Mouse (Mus musculus): ENCODE measurements around the gene Gm340. TPM values are rescaled to one million over a fixed set of nuclear protein-coding genes. Genes with fewer than 3 reads are reported as not detected.

Gene Gm340
- 16.7 and 17.3 TPM in 2 replicates for total RNA-seq (2017)

DNA sequence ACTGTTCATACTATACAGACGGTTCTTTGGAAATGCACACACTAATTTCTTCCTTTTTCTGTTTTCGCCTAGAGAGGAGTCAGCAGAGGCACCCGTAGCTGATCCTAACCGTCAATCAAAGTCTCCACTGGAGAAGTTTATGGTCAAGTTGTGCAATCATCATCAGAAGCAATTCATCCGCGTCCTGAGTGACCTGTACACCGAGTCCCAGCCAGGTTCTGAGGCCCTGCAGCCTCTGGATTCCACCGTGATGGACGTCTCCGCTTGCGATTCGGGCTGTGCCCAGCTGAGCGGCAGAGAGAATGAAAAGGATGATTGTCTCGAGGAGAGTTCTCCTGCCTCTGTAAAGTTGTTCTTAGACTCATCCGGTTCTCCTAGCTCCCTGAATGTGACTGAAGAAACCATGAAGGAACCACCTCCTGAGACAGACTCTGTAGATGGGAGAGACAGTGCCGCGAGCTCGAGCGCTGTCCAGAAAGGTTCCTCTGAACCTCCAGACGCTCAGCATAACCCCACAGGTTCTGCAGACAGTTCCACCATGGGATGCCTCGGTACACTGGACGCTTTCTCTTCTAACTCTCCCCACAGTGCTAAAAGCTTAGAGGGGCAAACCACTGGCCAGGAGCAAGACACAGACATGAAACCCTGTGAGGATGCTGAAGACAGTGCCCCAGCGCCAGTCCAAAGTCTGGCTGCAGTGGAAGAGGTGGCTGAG lies at the start of gene Gm340:
TSS of gene Gm340 (plus strand) at position 665 of the 715 bp plus-strand sequence.
- no peak for ATAC-seq (replicated peaks in 1 of 2; ENCODE audit: insufficient read depth in 1 of 2, low FRiP score in 2 of 2, low TSS enrichment in 1 of 2, low read depth in 1 of 2, poor library complexity in 2 of 2, severe bottlenecking in 2 of 2)

DNA sequence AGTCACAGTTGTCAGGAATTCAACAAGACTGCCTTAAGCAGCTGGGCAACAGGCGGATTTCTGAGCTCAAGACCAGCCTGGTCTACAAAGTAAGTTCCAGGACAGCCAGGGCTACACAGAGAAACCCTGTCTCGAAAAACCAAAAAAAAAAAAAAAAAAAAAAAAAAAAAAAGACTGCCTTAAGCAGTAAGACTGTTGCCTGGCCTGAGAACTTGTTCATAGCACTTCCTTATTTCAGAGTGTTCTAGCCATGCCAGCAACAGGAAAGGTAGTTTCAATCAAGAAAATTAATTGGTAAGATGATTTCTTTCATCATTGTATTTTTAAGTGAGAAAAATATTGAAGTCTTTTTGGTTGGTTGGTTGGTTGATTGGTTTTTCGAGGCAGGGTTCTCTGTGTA lies 48.1 kb upstream of the Gm340 start:
- ATAC-seq (replicated peaks in 1 of 2; ENCODE audit: insufficient read depth in 1 of 2, low FRiP score in 2 of 2, low TSS enrichment in 1 of 2, low read depth in 1 of 2, poor library complexity in 2 of 2, severe bottlenecking in 2 of 2) = no peak

DNA sequence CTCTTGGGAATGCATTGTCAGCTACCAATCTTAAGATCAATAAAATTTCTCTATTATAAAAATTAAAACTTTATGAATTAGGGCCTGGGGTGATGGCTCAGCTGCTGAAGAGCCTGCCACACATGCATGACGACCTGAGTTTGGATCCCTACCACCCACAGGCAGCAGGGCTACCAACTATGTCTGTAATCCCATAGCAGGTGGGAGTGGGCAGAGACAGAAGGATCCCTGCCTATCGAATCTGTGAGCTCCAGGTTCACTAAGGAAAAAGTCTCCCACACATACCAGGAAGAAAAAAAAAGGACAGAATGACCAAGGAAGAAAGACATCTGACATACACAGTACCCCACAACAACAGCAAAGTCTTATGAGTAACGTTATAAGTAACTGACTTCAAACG lies 25.2 kb upstream of the Gm340 start:
- ATAC-seq (replicated peaks in 1 of 2; ENCODE audit: insufficient read depth in 1 of 2, low FRiP score in 2 of 2, low TSS enrichment in 1 of 2, low read depth in 1 of 2, poor library complexity in 2 of 2, severe bottlenecking in 2 of 2) = no peak

DNA sequence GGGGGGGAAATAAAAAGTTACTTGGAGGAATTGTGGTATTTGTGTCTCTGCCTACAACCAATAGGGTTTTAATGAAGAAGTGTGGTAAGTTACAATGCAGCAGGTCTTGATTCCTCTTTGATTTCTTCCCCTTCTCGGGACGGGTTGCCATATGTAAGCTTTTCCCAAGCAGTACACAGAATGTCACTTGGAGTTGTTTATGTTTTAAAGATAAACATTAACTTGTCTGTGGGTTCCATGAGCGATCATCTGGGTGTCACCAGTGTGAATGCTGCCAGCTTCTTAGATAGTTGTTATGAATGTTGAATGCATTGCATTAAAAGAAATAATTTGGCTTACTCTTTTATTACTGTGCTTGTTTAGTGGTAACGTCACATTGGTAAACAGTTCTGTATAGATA lies 24.7 kb upstream of the Gm340 start:
- no peak for ATAC-seq (replicated peaks in 1 of 2; ENCODE audit: insufficient read depth in 1 of 2, low FRiP score in 2 of 2, low TSS enrichment in 1 of 2, low read depth in 1 of 2, poor library complexity in 2 of 2, severe bottlenecking in 2 of 2)

GRCm38 (mm10) chr19:41558891-41559486 lies 23.2 kb upstream of the Gm340 start:
- no peak for ATAC-seq (replicated peaks in 1 of 2; ENCODE audit: insufficient read depth in 1 of 2, low FRiP score in 2 of 2, low TSS enrichment in 1 of 2, low read depth in 1 of 2, poor library complexity in 2 of 2, severe bottlenecking in 2 of 2)

- no peak for ATAC-seq (replicated peaks in 1 of 2; ENCODE audit: insufficient read depth in 1 of 2, low FRiP score in 2 of 2, low TSS enrichment in 1 of 2, low read depth in 1 of 2, poor library complexity in 2 of 2, severe bottlenecking in 2 of 2)
Measured at GRCm38 (mm10) chr19:41560856-41561255, 21.3 kb upstream of the Gm340 start.

DNA sequence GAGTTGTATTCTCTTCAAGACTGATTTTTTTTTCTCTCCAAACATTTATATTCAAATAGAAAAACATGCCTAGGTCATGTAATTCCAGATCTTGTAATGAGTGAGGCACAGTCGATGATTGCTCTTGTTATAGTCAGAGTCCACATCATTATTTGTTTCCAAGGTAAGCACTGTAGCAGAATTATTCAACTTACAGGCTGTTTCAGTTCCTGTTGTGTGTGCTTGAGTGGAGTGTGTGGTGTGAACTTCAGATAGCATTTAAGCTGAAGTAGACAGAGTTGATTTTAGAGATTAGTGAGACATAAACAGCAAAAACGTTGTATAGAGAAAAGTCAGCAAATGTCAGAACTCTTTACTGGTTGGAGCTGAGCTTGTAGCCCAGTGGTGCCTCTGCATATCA lies 13.4 kb upstream of the Gm340 start:
- no peak for ATAC-seq (replicated peaks in 1 of 2; ENCODE audit: insufficient read depth in 1 of 2, low FRiP score in 2 of 2, low TSS enrichment in 1 of 2, low read depth in 1 of 2, poor library complexity in 2 of 2, severe bottlenecking in 2 of 2)

- no peak for ATAC-seq (replicated peaks in 1 of 2; ENCODE audit: insufficient read depth in 1 of 2, low FRiP score in 2 of 2, low TSS enrichment in 1 of 2, low read depth in 1 of 2, poor library complexity in 2 of 2, severe bottlenecking in 2 of 2)
Measured at GRCm38 (mm10) chr19:41573700-41574099, 8.5 kb upstream of the Gm340 start.

DNA sequence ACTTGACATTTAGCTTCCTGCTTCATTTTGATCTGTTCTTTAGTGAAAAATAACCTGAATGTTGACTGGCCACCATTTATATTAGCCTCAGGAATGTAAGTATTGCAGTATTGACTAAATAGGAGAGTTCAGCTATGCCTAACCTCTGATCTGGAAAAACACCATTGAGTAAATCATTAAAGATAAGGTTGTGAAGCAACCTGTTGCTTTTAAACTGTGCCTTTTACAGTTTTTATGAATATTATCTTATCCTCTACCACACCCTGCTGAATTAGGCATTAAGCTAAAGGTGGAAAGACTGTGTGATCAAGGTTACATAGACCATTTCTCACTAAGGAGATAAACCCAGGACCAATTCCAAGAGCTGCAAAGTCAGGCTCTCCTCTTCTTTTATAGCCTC lies 4.6 kb upstream of the Gm340 start:
- no peak for ATAC-seq (replicated peaks in 1 of 2; ENCODE audit: insufficient read depth in 1 of 2, low FRiP score in 2 of 2, low TSS enrichment in 1 of 2, low read depth in 1 of 2, poor library complexity in 2 of 2, severe bottlenecking in 2 of 2)

- ATAC-seq (replicated peaks in 1 of 2; ENCODE audit: insufficient read depth in 1 of 2, low FRiP score in 2 of 2, low TSS enrichment in 1 of 2, low read depth in 1 of 2, poor library complexity in 2 of 2, severe bottlenecking in 2 of 2) = no peak
Measured at GRCm38 (mm10) chr19:41579311-41579920, 2.8 kb upstream of the Gm340 start.

DNA sequence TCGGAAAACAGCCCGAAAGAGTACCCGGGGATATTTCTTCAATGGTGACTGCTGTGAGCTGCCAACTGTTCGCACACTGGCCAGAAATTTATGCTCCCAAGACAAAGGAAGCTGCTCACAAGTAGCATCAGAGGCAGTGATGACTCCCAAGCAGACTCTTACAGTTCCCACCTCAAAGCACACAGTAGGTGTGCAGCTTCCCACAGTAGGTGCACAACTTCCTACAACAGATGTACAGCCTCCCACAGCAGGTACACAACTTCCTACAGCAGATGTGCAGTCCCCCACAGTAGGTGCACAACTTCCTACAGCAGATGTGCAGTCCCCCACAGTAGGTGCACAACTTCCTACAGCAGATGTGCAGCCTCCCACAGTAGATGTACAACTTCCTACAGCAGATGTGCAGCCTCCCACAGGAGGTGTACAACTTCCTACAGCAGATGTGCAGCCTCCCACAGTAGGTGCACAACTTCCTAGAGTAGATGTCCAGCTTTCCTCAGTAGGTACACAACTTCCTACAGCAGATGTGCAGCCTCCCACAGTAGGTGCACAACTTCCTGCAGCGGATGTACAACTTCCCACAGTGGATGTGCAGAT lies 846 bp downstream of the Gm340 start:
- no peak for ATAC-seq (replicated peaks in 1 of 2; ENCODE audit: insufficient read depth in 1 of 2, low FRiP score in 2 of 2, low TSS enrichment in 1 of 2, low read depth in 1 of 2, poor library complexity in 2 of 2, severe bottlenecking in 2 of 2)

DNA sequence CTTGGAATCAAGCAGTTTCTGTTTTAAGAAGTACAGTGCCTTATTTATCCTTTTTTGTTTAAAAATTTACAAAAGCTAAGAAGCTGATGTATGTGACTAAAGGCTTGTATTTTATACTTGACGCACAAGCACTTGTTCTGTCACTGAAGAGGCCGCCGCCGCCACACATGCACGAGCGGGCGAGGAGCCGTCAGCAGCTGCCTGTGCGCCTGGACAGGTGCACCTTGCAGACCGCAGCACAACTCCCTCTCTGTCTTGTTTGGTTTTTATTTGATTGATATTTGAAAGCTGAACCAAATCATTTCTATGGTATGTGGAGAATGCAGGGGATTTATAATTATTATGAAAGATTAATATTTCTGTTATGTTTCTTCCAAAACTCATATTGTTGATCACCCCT lies 4.6 kb downstream of the Gm340 start:
- ATAC-seq (replicated peaks in 1 of 2; ENCODE audit: insufficient read depth in 1 of 2, low FRiP score in 2 of 2, low TSS enrichment in 1 of 2, low read depth in 1 of 2, poor library complexity in 2 of 2, severe bottlenecking in 2 of 2) = no peak

GRCm38 (mm10) chr19:41587431-41588222 lies 5.5 kb downstream of the Gm340 start:
- no peak for ATAC-seq (replicated peaks in 1 of 2; ENCODE audit: insufficient read depth in 1 of 2, low FRiP score in 2 of 2, low TSS enrichment in 1 of 2, low read depth in 1 of 2, poor library complexity in 2 of 2, severe bottlenecking in 2 of 2)

- no peak for ATAC-seq (replicated peaks in 1 of 2; ENCODE audit: insufficient read depth in 1 of 2, low FRiP score in 2 of 2, low TSS enrichment in 1 of 2, low read depth in 1 of 2, poor library complexity in 2 of 2, severe bottlenecking in 2 of 2)
Measured at GRCm38 (mm10) chr19:41589026-41589425, 6.9 kb downstream of the Gm340 start.

- ATAC-seq (replicated peaks in 1 of 2; ENCODE audit: insufficient read depth in 1 of 2, low FRiP score in 2 of 2, low TSS enrichment in 1 of 2, low read depth in 1 of 2, poor library complexity in 2 of 2, severe bottlenecking in 2 of 2) = no peak
Measured at GRCm38 (mm10) chr19:41589681-41590080, 7.5 kb downstream of the Gm340 start.

- ATAC-seq (replicated peaks in 1 of 2; ENCODE audit: insufficient read depth in 1 of 2, low FRiP score in 2 of 2, low TSS enrichment in 1 of 2, low read depth in 1 of 2, poor library complexity in 2 of 2, severe bottlenecking in 2 of 2) = no peak
Measured at GRCm38 (mm10) chr19:41591808-41592207, 9.6 kb downstream of the Gm340 start.

GRCm38 (mm10) chr19:41597170-41597894 lies 15.2 kb downstream of the Gm340 start:
- ATAC-seq (replicated peaks in 1 of 2; ENCODE audit: insufficient read depth in 1 of 2, low FRiP score in 2 of 2, low TSS enrichment in 1 of 2, low read depth in 1 of 2, poor library complexity in 2 of 2, severe bottlenecking in 2 of 2) = peak; percentile 79 to 89
